Mouse (Mus musculus): ENCODE measurements around the gene Dgkq. TPM values are rescaled to one million over a fixed set of nuclear protein-coding genes. Genes with fewer than 3 reads are reported as not detected.
A peak's percentile ranks its signal among the peaks of the same experiment; 100 is the strongest.

The Dgkq gene
- 63.9 and 67.7 TPM in 2 replicates for polyA plus RNA-seq (2012; rRNA removed)

GRCm38 (mm10) chr5:108668977-108669936 is at the start of gene Dgkq:
Dgkq (minus strand) TSS chr5:108669672.
- DNase-seq (ENCODE audit: low read depth): peak; percentile 91
- TF ChIP-seq POLR2A (IDR thresholded peaks at IDR 0.05; ENCODE audit: borderline replicate concordance, extremely low read depth, insufficient read depth, insufficient read length, poor library complexity, severe bottlenecking): 0 out of 2 replicates have a peak, but pooled peaks have one; percentile 52
- TF ChIP-seq CTCF (IDR thresholded peaks at IDR 0.05; ENCODE audit: borderline replicate concordance, extremely low read depth, insufficient read depth, insufficient read length): peak; percentile 65; the same call in 1 of the 2 replicates

- DNase-seq (ENCODE audit: low read depth): peak; percentile 31
- no peak for TF ChIP-seq CTCF (IDR thresholded peaks at IDR 0.05; ENCODE audit: borderline replicate concordance, extremely low read depth, insufficient read depth, insufficient read length)
- TF ChIP-seq POLR2A (IDR thresholded peaks at IDR 0.05; ENCODE audit: borderline replicate concordance, extremely low read depth, insufficient read depth, insufficient read length, poor library complexity, severe bottlenecking): no peak
Observed at GRCm38 (mm10) chr5:108718051-108718450, 48.6 kb upstream of the Dgkq start.

DNA sequence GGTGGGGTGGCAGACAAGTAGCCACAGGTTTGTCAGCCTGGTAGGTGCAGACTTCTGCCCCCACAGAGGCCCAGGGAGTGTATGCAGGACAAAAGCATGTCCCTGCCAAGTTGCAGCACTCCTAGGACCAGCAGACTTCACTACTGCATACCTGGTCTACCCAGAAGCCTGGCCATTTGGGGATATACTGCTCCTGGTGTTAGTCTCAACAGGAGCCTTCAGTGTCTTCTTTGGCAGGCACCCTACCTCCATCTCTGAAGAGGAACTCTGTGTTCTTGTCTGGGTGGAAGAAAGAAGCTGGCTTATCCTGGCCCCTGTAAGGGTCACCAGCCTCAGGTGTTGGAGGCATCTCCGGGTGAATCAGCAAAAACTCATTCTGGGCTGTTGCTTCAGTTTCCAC is 46.5 kb upstream of the Dgkq start:
- TF ChIP-seq POLR2A (IDR thresholded peaks at IDR 0.05; ENCODE audit: borderline replicate concordance, extremely low read depth, insufficient read depth, insufficient read length, poor library complexity, severe bottlenecking): no peak
- no peak for TF ChIP-seq CTCF (IDR thresholded peaks at IDR 0.05; ENCODE audit: borderline replicate concordance, extremely low read depth, insufficient read depth, insufficient read length)
- no peak for DNase-seq (ENCODE audit: low read depth)

DNA sequence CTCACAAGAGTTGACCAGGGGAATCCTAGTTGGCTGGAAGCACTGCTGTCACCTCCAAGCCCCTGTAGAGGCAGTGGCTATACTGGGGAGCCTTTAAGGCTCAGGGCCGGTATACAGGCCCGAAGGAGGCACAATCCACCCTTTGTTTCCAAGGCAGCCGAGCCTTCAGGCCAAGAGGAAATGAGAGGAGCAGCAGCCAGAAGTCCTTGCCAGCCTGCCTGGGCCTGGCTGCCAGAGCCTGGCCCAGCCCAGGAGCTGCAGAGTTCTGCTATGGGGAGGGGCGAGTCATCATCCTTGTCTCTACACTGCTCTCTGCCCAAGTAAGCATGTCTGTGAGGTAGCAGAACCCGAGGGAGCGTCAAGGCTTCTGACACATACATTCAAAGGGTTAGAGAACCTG is 44.7 kb upstream of the Dgkq start:
- TF ChIP-seq POLR2A (IDR thresholded peaks at IDR 0.05; ENCODE audit: borderline replicate concordance, extremely low read depth, insufficient read depth, insufficient read length, poor library complexity, severe bottlenecking) (no peak), CTCF (IDR thresholded peaks at IDR 0.05; ENCODE audit: borderline replicate concordance, extremely low read depth, insufficient read depth, insufficient read length) (no peak)
- DNase-seq (ENCODE audit: low read depth): peak; percentile 54

DNA sequence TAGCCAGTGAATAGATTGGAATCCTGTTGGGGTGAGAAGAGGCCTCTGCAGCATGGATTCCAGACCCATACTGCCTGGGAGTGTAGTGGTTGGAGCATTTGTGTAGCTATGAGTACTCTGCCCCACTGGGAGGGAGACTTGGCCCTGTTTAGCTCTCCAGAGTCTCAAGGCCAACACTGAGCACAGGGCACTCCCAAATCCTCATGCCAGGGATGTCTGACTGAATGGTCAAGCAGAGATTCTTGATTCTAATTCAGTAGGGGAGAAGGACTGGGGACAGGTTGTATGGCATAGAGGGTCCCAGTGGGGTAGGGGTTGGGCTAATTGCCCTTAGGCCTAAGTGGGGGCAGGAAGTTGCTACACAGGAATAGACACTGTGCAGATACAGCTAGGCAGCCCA is 44.2 kb upstream of the Dgkq start:
- TF ChIP-seq POLR2A (IDR thresholded peaks at IDR 0.05; ENCODE audit: borderline replicate concordance, extremely low read depth, insufficient read depth, insufficient read length, poor library complexity, severe bottlenecking) (no peak), CTCF (IDR thresholded peaks at IDR 0.05; ENCODE audit: borderline replicate concordance, extremely low read depth, insufficient read depth, insufficient read length) (no peak)
- DNase-seq (ENCODE audit: low read depth): no peak

GRCm38 (mm10) chr5:108713096-108713495 is 43.6 kb upstream of the Dgkq start:
- TF ChIP-seq CTCF (IDR thresholded peaks at IDR 0.05; ENCODE audit: borderline replicate concordance, extremely low read depth, insufficient read depth, insufficient read length): no peak
- no peak for DNase-seq (ENCODE audit: low read depth)

DNA sequence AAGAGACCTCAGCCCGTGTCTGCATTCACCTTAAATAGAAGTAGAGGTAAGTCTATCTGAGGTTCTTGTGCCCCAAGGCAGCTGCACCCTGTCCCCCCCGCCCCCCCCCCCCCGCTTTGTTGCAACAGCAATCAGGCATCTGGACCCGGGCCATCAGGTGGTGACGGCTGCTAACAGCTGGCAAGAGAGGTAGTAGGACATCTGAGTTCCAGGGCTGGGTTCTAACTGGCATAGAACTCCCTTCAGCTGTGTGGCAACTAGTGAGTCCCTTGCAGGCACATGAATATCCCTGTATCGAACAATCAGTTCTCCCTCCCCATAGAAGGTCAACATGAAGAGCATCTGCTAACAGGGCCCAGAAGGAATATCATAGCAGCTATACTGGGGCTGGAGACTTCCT is 42.5 kb upstream of the Dgkq start:
- DNase-seq (ENCODE audit: low read depth): no peak
- TF ChIP-seq CTCF (IDR thresholded peaks at IDR 0.05; ENCODE audit: borderline replicate concordance, extremely low read depth, insufficient read depth, insufficient read length) (no peak), POLR2A (IDR thresholded peaks at IDR 0.05; ENCODE audit: borderline replicate concordance, extremely low read depth, insufficient read depth, insufficient read length, poor library complexity, severe bottlenecking) (no peak)

- no peak for DNase-seq (ENCODE audit: low read depth)
- TF ChIP-seq CTCF (IDR thresholded peaks at IDR 0.05; ENCODE audit: borderline replicate concordance, extremely low read depth, insufficient read depth, insufficient read length): no peak
Observed at GRCm38 (mm10) chr5:108708981-108709731, 39.7 kb upstream of the Dgkq start.

GRCm38 (mm10) chr5:108708419-108708818 is 38.9 kb upstream of the Dgkq start:
- no peak for TF ChIP-seq CTCF (IDR thresholded peaks at IDR 0.05; ENCODE audit: borderline replicate concordance, extremely low read depth, insufficient read depth, insufficient read length)
- no peak for TF ChIP-seq POLR2A (IDR thresholded peaks at IDR 0.05; ENCODE audit: borderline replicate concordance, extremely low read depth, insufficient read depth, insufficient read length, poor library complexity, severe bottlenecking)
- no peak for DNase-seq (ENCODE audit: low read depth)

DNA sequence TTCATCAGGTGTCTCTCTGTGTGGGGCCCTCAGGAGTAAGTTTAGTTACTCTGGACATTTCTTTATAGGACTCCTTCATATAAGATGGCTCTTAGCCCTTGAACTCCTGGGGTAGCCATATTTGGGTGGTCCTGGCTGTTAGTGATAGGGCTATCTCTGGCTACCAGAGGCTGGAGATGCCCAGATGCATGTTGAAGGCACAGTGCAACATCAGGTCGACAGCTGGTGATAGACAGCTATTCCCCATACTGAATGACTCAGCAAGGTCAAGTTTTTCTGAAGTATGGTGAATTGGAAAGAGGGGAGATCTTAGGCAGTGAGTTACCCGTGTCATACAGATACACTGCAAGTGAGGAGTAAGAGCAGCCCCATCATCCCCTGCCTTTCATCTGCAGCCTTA is 38.3 kb upstream of the Dgkq start:
- no peak for DNase-seq (ENCODE audit: low read depth)
- no peak for TF ChIP-seq CTCF (IDR thresholded peaks at IDR 0.05; ENCODE audit: borderline replicate concordance, extremely low read depth, insufficient read depth, insufficient read length)
- no peak for TF ChIP-seq POLR2A (IDR thresholded peaks at IDR 0.05; ENCODE audit: borderline replicate concordance, extremely low read depth, insufficient read depth, insufficient read length, poor library complexity, severe bottlenecking)

- TF ChIP-seq CTCF (IDR thresholded peaks at IDR 0.05; ENCODE audit: borderline replicate concordance, extremely low read depth, insufficient read depth, insufficient read length) (no peak), POLR2A (IDR thresholded peaks at IDR 0.05; ENCODE audit: borderline replicate concordance, extremely low read depth, insufficient read depth, insufficient read length, poor library complexity, severe bottlenecking) (no peak)
- no peak for DNase-seq (ENCODE audit: low read depth)
Observed at GRCm38 (mm10) chr5:108703754-108704626, 34.5 kb upstream of the Dgkq start.
